Mouse (Mus musculus): ENCODE results near the gene Scml4.

DNA sequence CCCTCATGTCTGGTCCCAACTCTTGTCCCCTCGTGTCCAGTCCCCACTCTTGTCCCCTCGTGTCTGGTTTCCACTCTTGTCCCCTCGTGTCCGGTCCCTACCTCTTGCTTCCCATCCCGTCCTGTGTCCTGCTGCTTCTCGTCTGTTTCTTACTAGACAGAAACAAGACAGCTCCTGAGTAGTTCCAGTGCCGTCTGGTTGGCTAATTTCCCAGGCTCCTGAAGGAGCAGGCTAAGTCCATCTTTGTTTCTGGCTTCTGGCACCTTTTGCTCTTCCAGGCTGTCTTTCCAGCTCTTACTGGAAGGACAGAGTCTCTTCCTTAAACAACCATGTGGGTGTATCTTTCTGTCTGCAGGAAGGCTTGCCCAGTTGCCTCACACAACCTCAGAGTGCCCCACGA is 33.7 kb downstream of the Scml4 start:
- no peak for TF ChIP-seq CTCF (IDR thresholded peaks at IDR 0.05; ENCODE audit: control insufficient read depth, insufficient read depth, insufficient read length)
- no peak for TF ChIP-seq USF1 (IDR thresholded peaks at IDR 0.05; ENCODE audit: low read depth)
- no peak for TF ChIP-seq MAX (IDR thresholded peaks at IDR 0.05)

Measured in C2C12 (cell line).